Mouse (Mus musculus) induced T-regulatory cell, adult 2 months (primary cell): ENCODE measurements around the gene Ckm.

Source experiments
- DNase-seq: peaks from one replicate; pipeline ENCODE4 v3.0.0-alpha.2; 2012; ENCODE audit warnings: low read depth

The Ckm gene

DNA sequence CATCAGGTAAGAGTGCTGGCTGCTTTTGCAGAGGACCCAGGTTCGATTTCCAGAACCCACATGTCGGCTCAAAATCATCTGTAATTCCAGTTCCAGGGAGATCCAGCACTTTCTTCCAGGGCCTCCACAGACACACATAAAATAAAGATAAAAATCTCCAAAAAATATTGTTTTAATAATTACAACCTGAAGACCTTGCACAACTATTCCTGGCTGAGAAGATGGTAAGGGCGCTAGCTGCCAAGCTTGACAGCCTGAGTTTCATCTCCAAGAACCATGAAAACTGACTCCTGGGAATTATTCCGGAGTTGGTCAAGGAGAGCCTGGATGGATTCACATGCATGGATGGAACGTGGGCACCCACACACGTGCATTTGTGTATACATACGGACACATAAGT, at the start of gene Ckm:
Gene Ckm, plus strand, starts transcription at position 301 of the 400 bp plus-strand sequence.
- DNase-seq = no peak

DNA sequence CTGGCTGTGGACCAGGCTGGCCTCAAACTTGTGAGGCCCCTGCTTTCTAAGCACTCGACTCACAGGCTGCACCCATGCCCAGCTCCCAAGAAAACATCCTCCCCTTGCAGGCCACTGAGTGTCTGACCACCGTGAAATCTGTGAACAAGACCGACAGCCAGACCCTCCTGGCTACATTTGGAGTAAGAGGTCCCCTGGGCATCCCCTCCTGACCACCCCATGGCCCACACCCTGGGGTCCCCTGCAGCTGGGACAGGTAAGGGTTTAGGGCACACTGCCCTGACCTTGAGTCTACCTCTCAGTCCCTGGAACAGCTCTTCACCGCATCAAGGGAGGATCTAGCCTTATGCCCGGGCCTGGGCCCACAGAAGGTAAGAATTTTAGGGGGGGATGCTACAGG, 49.6 kb upstream of the Ckm start:
- no peak for DNase-seq

DNA sequence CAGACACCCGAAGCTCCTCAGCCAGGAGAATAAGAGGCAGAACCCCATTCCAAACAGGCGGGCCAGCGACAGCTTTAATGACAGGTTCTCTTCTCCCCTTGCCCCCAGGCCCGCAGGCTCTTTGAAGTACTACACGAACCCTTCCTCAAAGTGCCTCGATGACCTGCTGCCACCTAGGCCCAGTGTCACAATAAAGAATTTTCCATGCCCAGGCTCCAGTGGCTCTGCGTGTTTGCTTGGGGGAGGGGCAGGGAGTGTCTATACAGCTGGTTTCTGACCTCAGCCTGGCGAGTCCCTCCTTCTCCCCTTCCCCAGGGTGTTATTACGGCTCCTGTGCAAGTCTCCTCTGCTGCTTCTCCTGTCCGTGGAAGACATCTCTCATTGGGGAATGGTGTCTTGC, 48.3 kb upstream of the Ckm start:
- DNase-seq = no peak

DNA sequence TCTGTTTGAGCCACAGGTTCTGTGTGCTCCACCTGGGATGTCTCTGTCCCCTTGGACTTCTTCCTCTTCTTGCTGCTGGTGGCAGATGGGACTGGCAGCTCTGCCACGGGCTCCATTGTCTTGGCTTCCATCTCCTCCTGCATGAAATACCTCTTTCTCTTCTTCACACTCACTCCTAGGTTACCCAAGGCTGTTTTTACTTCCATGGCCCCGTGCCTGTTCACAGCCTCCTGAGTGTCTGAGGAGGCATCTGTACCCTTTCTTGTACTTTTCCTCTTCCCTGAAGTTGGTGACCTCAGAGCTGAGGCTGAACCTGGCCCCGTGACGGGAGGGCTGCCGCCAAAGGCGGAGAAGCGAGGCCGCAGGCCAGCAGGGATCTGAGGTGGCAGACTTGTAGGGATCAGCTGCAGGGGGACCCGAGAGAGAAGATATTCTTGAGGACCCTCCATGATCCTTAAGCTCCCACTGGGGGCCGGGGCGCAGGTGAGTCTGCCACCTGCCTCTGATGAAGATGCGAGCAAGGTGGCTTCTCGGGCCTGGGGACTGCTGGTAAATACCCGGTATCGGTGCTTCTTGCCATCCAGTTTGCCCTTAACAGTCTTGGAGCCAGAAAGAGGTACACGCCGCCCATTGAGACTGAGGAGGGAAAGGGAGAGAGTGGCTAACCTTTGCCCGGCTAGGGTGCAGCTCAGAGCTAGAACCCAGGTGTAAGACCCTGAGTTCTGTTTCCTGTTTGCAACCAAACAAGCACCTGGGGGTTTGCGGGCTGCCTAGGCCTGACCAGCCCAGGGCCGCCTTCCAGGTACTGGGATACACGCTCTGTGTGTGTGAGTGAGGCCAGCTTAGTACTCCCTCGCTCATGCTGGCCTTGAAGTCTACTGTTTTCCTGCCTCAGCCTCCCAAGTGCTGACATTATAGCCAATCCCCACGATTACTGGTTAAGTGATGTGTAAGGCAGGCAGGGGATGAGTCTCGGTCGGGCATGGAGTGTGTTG, 46.9 kb upstream of the Ckm start:
- DNase-seq = no peak

DNA sequence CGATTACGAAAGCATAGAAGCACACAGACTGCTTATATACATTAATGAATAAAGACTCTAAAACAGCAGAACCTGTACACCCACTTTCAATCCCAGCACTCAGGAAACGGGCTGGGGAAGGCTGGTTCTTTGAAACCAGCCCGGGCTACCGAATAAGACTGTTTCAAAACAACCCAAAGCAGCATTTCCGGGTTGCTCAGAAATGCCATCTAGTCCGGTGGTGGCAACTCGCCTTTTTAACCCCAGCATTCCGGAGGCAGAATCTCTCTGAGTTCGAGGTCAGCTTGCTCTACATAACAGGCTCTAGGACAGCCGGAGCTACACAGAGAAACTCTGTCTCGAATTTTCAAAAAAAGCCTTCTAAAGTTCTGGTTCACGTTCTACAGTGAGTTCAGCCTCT, 45.9 kb upstream of the Ckm start:
- DNase-seq = peak; percentile 55

DNA sequence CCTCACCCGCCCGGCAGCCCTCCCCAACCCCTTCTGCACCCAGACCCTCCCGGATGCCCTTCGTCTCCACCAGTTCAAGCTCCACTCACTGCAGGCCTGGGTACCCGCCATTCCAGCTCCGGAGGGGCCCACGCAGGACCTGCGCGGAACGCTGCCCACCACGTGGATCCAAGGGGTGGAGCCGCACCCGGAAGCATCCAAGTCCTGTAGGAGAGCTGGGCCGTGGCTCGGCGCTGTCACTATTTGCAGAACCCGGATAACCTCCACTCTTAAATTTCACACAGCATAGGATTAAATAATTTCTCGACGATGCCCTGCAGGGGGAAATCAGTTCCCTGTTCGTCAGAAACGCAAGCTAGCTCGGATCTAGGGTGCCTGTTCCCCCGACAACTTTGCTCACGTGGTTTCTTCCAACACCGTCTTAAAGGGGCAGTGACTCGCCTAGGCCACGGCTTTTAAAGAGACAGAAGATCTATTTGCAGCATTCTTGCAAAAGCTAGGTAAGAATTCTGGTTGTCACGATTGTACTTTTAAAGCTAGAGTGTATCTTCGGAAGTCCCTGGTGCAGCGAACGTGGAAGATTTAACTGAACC, 45.2 kb upstream of the Ckm start, which contains the start of the genes Cd3eap and Ppp1r13l:
Gene Cd3eap, minus strand, starts transcription at position 185 of the 593 bp plus-strand sequence.
Gene Ppp1r13l, plus strand, starts transcription at position 451 of the 593 bp plus-strand sequence.
- peak; percentile 95 for DNase-seq

DNA sequence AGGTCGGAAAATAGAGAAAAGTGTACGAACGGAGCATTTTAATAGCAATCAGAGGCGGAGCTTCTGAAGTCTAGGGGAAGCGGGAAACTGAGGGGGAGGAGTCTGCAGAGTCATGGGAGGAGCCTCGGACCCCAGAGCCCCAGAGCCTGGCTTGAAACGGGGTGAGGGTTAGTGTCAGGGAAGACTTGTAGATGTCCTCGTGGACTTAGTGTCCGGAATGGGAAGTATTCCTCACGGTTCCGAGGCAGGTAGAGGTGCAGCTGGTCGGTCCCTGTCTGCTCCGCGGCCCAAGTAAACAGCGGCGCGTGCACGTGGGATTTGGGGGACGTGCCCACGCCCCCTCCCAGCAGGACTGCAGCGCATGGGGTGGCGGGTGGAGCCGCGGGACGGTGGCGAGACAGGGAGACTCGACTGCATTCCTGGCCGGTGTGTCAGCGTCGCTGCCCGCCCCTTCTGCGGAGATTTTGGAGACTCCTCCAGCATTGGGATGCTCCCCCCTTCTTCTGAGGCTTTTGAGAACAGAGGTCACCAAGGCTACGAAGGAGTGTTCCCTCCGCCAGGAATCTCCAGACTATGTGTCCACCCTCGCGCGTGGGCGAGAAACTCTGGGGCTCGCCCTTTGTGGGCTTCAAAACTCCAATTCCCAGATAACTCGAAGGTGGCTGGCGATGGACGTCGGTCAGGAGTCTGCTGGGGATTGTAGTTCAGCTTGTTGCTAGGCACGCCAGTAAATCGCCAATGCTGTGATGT, 44.5 kb upstream of the Ckm start:
- DNase-seq = peak; percentile 49

DNA sequence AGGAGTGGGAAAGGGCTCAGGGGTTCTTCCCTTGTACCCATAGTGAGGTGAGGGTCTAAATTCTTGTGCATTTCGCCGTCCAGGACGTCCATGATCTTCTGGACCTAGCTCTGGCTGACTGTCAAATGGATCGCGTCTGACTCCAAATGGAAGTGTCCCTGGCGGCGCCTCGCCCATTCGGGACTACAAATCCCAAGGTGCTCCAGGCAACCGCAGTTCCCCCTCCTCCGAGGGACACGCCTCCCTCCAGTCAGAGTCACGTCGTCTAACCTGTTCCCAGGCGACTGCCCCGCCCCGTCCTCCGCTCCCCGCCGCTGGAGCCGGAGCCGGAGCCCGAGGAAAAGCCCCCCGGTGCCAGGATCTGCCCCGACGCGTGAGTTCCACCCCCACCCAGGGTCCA, 43.6 kb upstream of the Ckm start:
- DNase-seq = peak; percentile 80

DNA sequence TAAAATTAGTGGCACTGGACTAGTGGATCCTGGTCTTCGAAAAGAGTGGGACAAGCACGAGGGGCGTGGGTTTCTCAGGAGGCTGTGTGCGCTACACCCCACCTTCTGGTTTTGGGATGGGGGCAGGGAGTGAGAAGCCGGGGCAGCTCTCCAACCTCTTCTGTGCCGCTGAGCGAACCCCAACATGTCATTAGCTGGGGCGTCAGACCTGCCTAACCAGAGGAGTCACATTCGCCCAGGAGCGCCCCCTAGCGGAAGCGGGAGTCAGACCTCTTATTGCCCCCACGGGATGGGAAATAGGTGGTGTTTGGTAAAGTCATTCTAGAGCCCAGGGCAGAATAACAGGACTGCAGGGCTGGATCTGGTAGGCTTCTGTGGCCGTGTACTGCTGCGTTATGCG, 42.9 kb upstream of the Ckm start:
- peak; percentile 94 for DNase-seq

DNA sequence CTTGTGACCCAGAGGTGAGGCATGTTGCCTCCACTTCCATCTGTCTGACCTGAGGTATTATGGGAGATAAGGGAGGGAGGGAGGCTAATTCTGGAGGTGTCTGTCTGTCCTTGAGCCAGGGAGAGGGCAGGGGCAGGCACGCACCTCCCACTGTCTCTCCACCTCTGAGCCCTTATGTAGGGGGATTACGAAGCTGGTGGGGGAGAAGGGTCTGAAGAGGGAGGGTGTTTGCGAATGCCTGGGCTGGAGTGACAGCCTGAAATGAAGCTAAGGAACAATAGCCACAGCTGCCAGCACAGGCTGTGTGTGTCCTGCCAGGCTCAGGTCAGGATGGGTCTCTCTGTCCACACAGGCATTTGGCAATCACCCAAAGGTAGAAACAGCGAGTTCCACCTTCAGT, 42.3 kb upstream of the Ckm start:
- no peak for DNase-seq

DNA sequence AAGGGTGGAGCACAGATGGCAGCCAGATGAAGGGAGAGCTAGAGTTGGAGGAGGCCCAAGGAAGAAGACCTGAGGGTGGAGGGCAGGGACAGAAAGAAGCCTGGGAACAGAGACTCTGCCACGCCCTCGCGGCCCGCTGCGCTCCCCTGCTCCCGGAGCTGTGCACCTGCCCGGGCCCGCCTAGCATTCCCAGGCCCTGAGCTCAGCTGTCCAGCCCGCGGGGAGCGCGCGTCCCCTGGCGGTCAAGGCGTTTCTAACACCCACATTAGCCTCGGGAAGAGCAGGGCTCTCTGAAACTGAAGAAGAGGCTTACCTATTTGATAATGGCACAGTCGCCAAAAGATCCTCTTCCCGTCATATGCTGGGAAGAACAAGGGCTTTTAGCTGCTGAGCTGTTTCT, 40.7 kb upstream of the Ckm start:
- peak; percentile 76 for DNase-seq

DNA sequence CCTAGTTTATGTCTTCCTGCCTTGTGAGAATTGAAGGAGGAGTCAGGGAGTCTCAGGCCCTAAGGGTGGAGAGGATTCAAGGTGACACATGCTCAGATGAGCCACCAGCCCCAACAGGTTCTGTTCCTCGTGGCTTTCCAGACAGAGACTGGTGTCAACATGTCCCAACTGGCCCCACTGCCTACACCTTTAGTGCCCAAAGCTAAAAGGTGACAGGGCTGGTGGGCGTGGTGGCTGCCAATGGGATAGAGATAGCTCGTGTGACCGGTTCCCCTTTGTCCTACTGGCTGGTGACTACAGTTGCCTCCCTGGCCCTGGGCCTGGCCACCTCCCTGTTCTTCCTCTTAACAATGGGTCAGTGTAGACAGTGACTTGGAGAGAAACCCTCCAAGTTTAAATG, 39.2 kb upstream of the Ckm start:
- no peak for DNase-seq

DNA sequence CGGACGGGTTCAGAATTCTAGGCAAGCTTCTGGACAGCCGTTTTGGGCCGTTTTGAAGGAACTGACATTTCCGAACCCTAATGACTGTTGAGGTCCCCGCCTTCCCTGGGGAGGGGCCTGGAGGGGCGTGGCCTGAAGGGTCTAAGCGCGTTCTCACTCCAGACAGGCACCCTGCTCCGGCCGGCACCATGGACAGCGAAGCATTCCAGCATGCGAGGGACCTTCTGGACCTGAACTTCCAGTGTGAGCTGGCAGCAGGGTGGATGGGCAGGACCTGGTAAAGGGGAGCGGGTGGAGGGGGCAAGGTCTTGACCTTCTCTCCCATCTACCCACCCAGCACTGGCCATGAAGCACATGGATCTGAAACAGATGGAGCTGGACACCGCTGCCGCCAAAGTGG, 36.2 kb upstream of the Ckm start:
- no peak for DNase-seq

DNA sequence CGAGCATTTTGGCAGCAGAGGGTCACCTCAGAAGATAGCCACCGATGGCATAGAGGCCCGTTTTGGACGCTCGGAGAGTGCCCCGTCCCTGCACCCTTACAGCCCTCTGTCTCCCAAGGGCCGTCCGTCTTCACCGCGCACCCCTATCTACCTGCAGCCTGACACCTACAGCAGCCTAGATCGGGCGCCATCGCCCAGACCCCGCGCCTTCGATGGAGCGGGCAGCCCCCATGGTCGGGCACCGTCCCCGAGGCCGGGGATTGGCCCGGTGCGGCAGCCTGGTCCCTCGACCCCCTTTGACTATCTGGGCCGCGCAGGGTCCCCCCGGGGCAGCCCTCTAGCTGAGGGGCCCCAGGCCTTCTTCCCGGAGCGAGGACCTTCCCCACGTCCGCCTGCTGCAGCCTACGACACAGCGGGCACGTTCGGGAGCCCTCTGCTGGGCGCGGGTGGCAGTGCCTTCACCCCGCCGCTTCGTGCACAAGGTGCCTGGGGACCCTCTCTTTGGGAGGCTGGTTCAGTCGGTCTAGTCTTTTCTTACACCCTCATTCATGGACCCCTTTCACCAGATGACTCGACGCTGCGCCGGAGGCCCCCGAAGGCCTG, 34.7 kb upstream of the Ckm start:
- peak; percentile 74 for DNase-seq

DNA sequence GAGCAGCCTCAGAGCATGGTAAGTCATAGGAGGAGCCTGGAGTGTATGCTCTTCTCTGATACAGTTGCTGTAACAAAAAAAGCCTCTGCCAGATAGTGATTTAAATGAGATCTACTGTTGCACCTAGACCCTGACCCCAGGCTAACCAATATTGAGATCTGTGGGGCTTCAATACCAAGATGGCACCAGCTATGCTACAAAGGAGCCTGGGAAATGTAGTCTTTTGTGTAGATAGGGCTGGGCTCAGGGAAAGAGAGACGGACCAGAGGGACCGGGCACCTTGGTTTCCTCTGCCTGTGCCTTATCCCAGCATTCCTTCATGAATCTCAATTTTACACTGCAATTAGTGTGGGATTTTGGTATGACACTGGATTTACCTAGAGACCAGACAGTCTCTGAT, 31.2 kb upstream of the Ckm start:
- DNase-seq = no peak

DNA sequence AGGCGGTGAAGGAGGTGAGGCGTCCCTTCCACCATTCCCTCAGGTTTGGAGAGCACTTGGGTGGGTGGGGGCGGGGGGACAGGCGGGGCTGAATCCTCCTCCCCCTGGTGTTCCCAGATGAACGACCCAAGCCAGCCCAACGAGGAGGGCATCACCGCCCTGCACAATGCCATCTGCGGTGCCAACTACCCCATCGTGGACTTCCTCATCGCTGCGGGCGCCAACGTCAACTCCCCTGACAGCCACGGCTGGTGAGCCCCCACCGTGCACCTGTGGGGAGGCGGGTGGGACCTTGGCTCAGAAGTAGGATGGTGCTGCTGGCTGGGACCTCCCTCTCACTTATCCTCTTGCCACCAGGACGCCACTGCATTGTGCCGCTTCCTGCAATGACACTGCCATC, 29.2 kb upstream of the Ckm start:
- no peak for DNase-seq

DNA sequence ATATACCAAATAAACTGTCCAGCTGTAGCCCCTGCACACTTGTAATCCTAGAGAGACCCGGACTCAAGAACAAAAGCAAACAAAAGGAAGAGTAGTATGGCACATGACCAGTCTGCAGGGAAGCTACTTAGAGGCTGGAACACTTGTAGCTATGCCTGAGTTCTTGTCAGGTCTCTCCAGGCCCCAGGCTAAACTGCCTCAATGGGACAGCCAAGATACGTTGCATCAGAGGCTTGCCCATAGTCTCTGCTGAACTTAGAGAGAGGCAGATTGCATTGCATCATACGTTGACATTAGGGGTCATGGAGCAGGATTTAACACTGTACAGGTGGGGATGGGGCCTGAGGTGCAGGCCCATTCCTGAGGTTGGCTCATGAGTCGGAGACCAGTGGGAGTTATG, 28.6 kb upstream of the Ckm start:
- no peak for DNase-seq

DNA sequence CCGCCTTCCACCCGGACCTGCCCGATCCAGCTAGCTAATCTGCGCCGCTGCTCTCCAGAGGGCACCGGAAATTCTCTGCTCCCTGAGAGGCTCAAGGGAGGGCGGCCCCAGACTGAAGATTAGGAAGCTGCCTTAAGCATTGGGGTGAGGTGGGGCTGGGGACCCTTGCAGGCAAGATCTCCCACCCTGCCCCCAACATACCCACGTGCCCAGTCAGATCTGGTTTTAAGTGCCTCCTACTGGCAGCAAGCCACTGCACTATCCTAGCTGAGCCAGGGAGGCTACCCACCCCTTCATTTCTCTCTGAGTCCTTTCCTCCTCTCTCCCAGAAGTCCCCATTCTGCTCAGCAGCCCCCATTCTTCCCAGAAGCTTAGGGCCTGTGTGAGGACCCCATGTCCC, 26.5 kb upstream of the Ckm start:
- no peak for DNase-seq

DNA sequence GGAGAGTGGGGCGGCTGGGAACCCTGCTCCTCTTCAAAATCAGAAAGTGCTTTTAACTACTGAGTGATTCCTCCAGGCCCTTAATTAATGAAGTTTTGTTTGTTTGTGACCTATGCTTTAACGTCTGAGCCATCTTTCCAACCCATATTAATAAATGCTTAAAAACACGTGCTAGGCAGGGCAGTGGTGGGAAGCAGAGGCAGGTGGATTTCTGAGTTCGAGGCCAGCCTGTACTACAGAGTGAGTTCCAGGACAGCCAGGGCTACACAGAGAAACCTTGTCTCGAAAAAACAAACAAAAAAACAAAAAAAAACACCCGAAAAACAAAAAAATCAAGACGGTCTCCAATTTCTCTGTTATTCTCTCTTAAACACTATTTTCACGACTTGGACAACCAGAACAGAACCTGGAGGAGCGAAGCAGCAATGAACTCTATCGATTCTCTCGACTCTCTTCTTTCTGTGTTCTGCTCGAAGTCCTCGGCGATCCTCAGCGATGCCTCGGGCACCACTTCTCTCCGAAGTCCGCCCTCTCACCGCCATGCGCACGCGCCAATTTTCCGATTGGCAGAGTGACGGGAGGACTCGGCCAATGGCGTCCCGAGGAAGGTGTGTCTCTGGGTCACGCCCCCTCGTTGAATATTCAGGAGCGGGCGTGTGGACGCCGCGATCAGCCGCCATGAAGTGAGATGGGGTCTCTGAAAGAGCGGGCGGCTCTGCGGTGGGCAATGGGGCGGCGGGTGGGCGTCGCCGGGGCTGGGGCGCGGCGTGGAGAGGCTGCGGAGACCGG, 23.0 kb upstream of the Ckm start, which contains the start of gene Ercc2:
Gene Ercc2, plus strand, starts transcription at position 634 of the 789 bp plus-strand sequence.
- DNase-seq = peak; percentile 100

DNA sequence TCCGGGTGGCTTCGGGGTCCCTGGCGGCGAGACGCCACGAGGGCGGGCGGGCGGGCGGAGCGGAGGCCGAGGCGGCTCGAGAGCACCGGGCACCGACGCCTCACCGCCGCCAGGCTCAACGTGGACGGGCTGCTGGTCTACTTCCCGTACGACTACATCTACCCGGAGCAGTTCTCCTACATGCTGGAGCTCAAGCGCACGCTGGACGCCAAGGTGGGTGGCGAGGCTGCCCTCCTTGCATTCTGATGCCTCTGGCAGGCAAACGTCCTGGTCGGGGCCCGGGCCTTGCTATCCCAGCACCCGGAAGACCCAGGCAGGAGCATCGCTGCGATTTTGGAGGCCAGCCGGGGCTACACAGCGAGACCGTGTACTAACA, 22.4 kb upstream of the Ckm start:
- no peak for DNase-seq

DNA sequence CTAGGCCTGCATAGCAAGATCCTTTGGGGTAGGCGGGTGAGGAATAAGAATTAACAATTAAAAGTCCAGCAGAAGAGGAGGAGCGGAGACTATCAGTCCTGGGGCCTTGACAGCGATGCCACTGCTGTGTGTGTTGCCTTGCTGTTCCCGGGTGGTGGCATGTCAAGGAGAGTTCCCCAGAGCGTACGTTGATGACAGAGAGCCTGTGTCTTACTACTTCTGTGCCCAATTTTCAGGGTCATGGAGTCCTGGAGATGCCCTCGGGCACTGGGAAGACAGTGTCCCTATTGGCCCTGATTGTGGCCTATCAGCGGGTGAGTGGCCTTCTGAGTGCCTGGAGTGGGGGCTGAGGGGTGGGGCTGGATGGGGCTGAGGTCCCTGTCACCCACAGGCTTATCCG, 20.9 kb upstream of the Ckm start:
- DNase-seq = no peak
